Mouse (Mus musculus) E14TG2a.4 (cell line): Measurements from ENCODE around the gene Swi5.

Experiments used
- CTCF ChIP-seq: conservative IDR thresholded peaks from 2 replicates; pipeline ENCODE4 v1.5.1; 2014; ENCODE audit warnings: low read length
- POU5F1 ChIP-seq: IDR thresholded peaks from 2 replicates; pipeline ENCODE4 v1.6.1; 2014; ENCODE audit warnings: low read length, borderline replicate concordance

DNA sequence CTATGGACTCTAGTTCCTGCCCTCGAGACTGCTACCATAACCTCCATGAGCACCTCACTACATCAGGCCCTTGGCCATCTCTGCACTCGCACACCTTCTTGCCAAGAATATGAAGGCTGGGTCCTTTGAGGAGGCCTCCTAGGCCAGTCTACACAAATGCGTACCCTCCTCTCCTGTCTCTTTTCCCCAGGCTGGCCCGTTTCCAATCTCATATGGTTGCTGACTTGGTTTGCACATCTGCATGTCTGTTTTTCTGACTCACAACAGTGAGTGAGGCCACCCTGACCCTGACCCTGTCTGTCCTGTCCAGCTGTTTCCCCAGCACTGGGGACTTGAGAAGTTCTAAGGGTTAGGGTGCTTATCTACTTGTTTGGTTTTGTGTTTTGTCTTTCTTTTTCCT is 41.1 kb downstream of the Swi5 start:
- TF ChIP-seq CTCF: no peak
- no peak for TF ChIP-seq POU5F1
